Mouse (Mus musculus) CH12.LX (cell line): ENCODE results near the gene Gm11937. TPM values are rescaled to one million over a fixed set of nuclear protein-coding genes. Genes with fewer than 3 reads are reported as not detected.

Experiments used
- DNase-seq: peaks from one replicate; pipeline ENCODE4 v3.0.0-alpha.2; 2013; ENCODE audit errors: extremely low read depth
- H3K27ac ChIP-seq: 2 replicates; pipeline ENCODE4 v1.5.1; 2012; ENCODE audit warnings: low read depth, mild to moderate bottlenecking, control low read depth, moderate library complexity; ENCODE audit not compliant: insufficient read depth
- H3K27me3 ChIP-seq: replicated peaks from 2 replicates; pipeline ENCODE3; 2012; ENCODE audit warnings: inconsistent platforms
- H3K36me3 ChIP-seq, 2 experiments: replicated peaks in 1 of 2; 2 replicates each; pipeline versions ENCODE3 to v1.6.1; 2012; ENCODE audit warnings: inconsistent platforms in 1 of 2, low read length in 1 of 2, mild to moderate bottlenecking in 1 of 2, mixed read lengths in 1 of 2, moderate library complexity in 1 of 2; ENCODE audit not compliant: control insufficient read depth in 1 of 2, insufficient read depth in 1 of 2
- H3K4me1 ChIP-seq, 2 experiments: 2 replicates each; pipeline ENCODE4 v1.6.1; 2012; ENCODE audit warnings: inconsistent platforms in 1 of 2, moderate library complexity in 1 of 2; ENCODE audit not compliant: insufficient read depth in 2 of 2, control insufficient read depth in 1 of 2
- H3K4me2 ChIP-seq: 2 replicates; pipeline ENCODE4 v1.6.1; 2012; ENCODE audit warnings: low read depth, mild to moderate bottlenecking, control low read depth; ENCODE audit not compliant: poor library complexity, insufficient read depth, severe bottlenecking
- H3K4me3 ChIP-seq, 3 experiments: fragments of 150-350 bp in 1 of 3; sonication (generic) in 1 of 3; replicated peaks in 1 of 3; 2 replicates each; pipeline versions ENCODE3 to v1.5.1; 2011 to 2012; ENCODE audit warnings: low read depth in 2 of 3, low read length in 2 of 3, mild to moderate bottlenecking in 2 of 3, moderate library complexity in 2 of 3, control low read depth in 1 of 3, improper control_type of control experiment in 1 of 3, inconsistent platforms in 1 of 3, mixed read lengths in 1 of 3; ENCODE audit not compliant: poor library complexity in 1 of 3
- H3K79me2 ChIP-seq: replicated peaks from 2 replicates; pipeline ENCODE4 v1.6.1; 2012; ENCODE audit warnings: mild to moderate bottlenecking, moderate library complexity; ENCODE audit not compliant: control insufficient read depth, poor library complexity, insufficient read depth, severe bottlenecking; ENCODE audit errors: extremely low read depth
- H3K9ac ChIP-seq: 2 replicates; pipeline ENCODE4 v1.6.1; 2012; ENCODE audit warnings: low read depth, mild to moderate bottlenecking, control low read depth, moderate library complexity; ENCODE audit not compliant: insufficient read depth
- H3K9me3 ChIP-seq: replicated peaks from 2 replicates; pipeline ENCODE3; 2012; ENCODE audit warnings: low read length, inconsistent platforms, mixed read lengths
- BHLHE40 ChIP-seq: IDR thresholded peaks from 2 replicates; pipeline ENCODE4 v1.6.1; 2011; ENCODE audit warnings: mild to moderate bottlenecking, low read depth, low read length, improper control_type of control experiment
- CHD1 ChIP-seq: IDR thresholded peaks from 2 replicates; pipeline ENCODE4 v1.6.1; 2012; ENCODE audit warnings: low read depth, low read length, improper control_type of control experiment, inconsistent platforms
- CTCF ChIP-seq, 2 experiments: IDR thresholded peaks in 1 of 2; conservative IDR thresholded peaks in 1 of 2; 2 replicates each; pipeline ENCODE4 v1.5.1; 2011 to 2012; ENCODE audit warnings: low read depth in 2 of 2, low read length in 2 of 2, improper control_type of control experiment in 1 of 2, inconsistent platforms in 1 of 2, mild to moderate bottlenecking in 1 of 2, moderate library complexity in 1 of 2
- E2F4 ChIP-seq: IDR thresholded peaks from 2 replicates; pipeline ENCODE4 v1.6.1; 2011; ENCODE audit warnings: low read depth, low read length, improper control_type of control experiment; ENCODE audit not compliant: insufficient replicate concordance
- ELF1 ChIP-seq: IDR thresholded peaks from 2 replicates; pipeline ENCODE4 v1.6.1; 2014; ENCODE audit warnings: low read depth, mild to moderate bottlenecking, inconsistent platforms, low read length, improper control_type of control experiment
- ETS1 ChIP-seq: conservative IDR thresholded peaks from 2 replicates; pipeline ENCODE4 v1.6.1; 2012; ENCODE audit warnings: low read depth, mild to moderate bottlenecking, inconsistent platforms, low read length, improper control_type of control experiment, moderate library complexity
- GABPA ChIP-seq: IDR thresholded peaks from 2 replicates; pipeline ENCODE4 v1.6.1; 2012; ENCODE audit warnings: low read depth, low read length, improper control_type of control experiment, inconsistent platforms; ENCODE audit not compliant: insufficient replicate concordance
- IRF4 ChIP-seq: IDR thresholded peaks from 2 replicates; pipeline ENCODE4 v1.6.1; 2014; ENCODE audit warnings: low read depth, mild to moderate bottlenecking, inconsistent platforms, low read length, improper control_type of control experiment
- MAFK ChIP-seq: IDR thresholded peaks from 2 replicates; pipeline ENCODE4 v1.6.1; 2011; ENCODE audit warnings: low read length, improper control_type of control experiment; ENCODE audit not compliant: insufficient replicate concordance
- MAX ChIP-seq: IDR thresholded peaks from 2 replicates; pipeline ENCODE4 v1.6.1; 2011; ENCODE audit warnings: low read length, improper control_type of control experiment
- MAZ ChIP-seq: IDR thresholded peaks from 2 replicates; pipeline ENCODE4 v1.6.1; 2012; ENCODE audit warnings: low read depth, mild to moderate bottlenecking, inconsistent platforms, low read length, improper control_type of control experiment, moderate library complexity
- MEF2A ChIP-seq: IDR thresholded peaks from 2 replicates; pipeline ENCODE4 v1.6.1; 2014; ENCODE audit warnings: low read depth, mild to moderate bottlenecking, inconsistent platforms, low read length, improper control_type of control experiment, borderline replicate concordance
- MXI1 ChIP-seq: IDR thresholded peaks from 2 replicates; pipeline ENCODE4 v1.6.1; 2011; ENCODE audit warnings: mild to moderate bottlenecking, low read depth, low read length, improper control_type of control experiment
- MYC ChIP-seq: IDR thresholded peaks from 2 replicates; pipeline ENCODE4 v1.6.1; 2011; ENCODE audit warnings: low read depth, mild to moderate bottlenecking, improper control_type of control experiment, low read length
- NELFE ChIP-seq: IDR thresholded peaks from 2 replicates; pipeline ENCODE4 v1.6.1; 2011; ENCODE audit warnings: low read depth, low read length, improper control_type of control experiment
- NRF1 ChIP-seq: IDR thresholded peaks from 2 replicates; pipeline ENCODE4 v1.6.1; 2014; ENCODE audit warnings: low read depth, mild to moderate bottlenecking, inconsistent platforms, low read length, improper control_type of control experiment, moderate library complexity
- PAX5 ChIP-seq: IDR thresholded peaks from 2 replicates; pipeline ENCODE4 v1.6.1; 2012; ENCODE audit warnings: low read length, inconsistent platforms, mixed read lengths
- POLR2AphosphoS2 ChIP-seq: IDR thresholded peaks from 2 replicates; pipeline ENCODE4 v1.6.1; 2011; ENCODE audit warnings: low read depth, low read length, improper control_type of control experiment
- RCOR1 ChIP-seq: conservative IDR thresholded peaks from 2 replicates; pipeline ENCODE4 v1.6.1; 2012; ENCODE audit warnings: low read depth, mild to moderate bottlenecking, inconsistent platforms, low read length, improper control_type of control experiment
- SIN3A ChIP-seq: IDR thresholded peaks from 2 replicates; pipeline ENCODE4 v1.6.1; 2012; ENCODE audit warnings: low read length, improper control_type of control experiment, inconsistent platforms
- SMC3 ChIP-seq: IDR thresholded peaks from 2 replicates; pipeline ENCODE4 v1.6.1; 2011; ENCODE audit warnings: low read depth, low read length, improper control_type of control experiment
- USF1 ChIP-seq: IDR thresholded peaks from 2 replicates; pipeline ENCODE4 v1.6.1; 2014; ENCODE audit warnings: low read depth, mild to moderate bottlenecking, inconsistent platforms, low read length, improper control_type of control experiment
- ZNF384 ChIP-seq: IDR thresholded peaks from 2 replicates; pipeline ENCODE4 v1.6.1; 2012; ENCODE audit warnings: low read depth, low read length, improper control_type of control experiment, inconsistent platforms
- dilution Hi-C: fragments of 300-500 bp; cut with MboI; formaldehyde crosslinking; loops from 2 replicates; pipeline ENCODE4 v1.14.3; 2020; ENCODE audit warnings: low sequenced_read_pairs; ENCODE audit not compliant: extremely low pct_unique_long_range_greater_than_20kb, extremely low pct_ligation_motif_present
- in situ Hi-C: fragments of 300-500 bp; cut with MboI; formaldehyde crosslinking; loops from 3 replicates; pipeline ENCODE4 v1.14.3; 2019; ENCODE audit warnings: low sequenced_read_pairs, low pct_ligation_motif_present, low pct_unique_long_range_greater_than_20kb, mixed read lengths
- polyA plus RNA-seq: library from polyadenylated mRNA; unstranded; fragments of >175 nt; gene quantifications from 2 replicates; pipeline ENCODE4 v1.2.1, GENCODE M21; 2012; ENCODE audit warnings: low read depth; ENCODE audit not compliant: insufficient read length
- total RNA-seq, 2 experiments: library from RNA; depleted of rRNA; stranded (reverse); fragments of 300-350 nt in 1 of 2; fragments of >200 nt in 1 of 2; gene quantifications; 2 replicates each; pipeline ENCODE4 v1.2.3; 2012 to 2014

Gene Gm11937
- total and polyA plus RNA-seq, 3 experiments, result not detected

GRCm38 (mm10) chr11:99630890-99631289 is 20.9 kb upstream of the Gm11937 start:
- no peak overlapping the region for H3K27ac ChIP-seq
- no peaks in the 10 kb centered on the region for H3K9me3 ChIP-seq
- 0 out of 4 replicates have a peak, but pooled peaks cover 0 to 2% of the 10 kb centered on the region in 2 experiments for H3K4me1 ChIP-seq
- dilution Hi-C loops, result no loop called here
- no peak for DNase-seq
- in situ Hi-C loops, result no loop called here
- TF ChIP-seq NELFE (no peak), MAFK (no peak), ETS1 (no peak), GABPA (no peak), MYC (no peak), CTCF (conservative IDR thresholded peaks at IDR 0.05 in 1 of 2, IDR thresholded peaks at IDR 0.05 in 1 of 2; ENCODE audit: low read depth in 2 of 2, low read length in 2 of 2) (no peak), SIN3A (no peak), PAX5 (no peak)
- H3K36me3 ChIP-seq, result no peaks in the 10 kb centered on the region
- H3K4me2 ChIP-seq, result no peak overlapping the region
- H3K4me3 ChIP-seq, result no peak overlapping the region
- H3K9ac ChIP-seq, result no peak overlapping the region
- H3K79me2 ChIP-seq, result no peaks in the 10 kb centered on the region
- peaks cover 74% of the 10 kb centered on the region for H3K27me3 ChIP-seq

- no peak for TF ChIP-seq ELF1
- TF ChIP-seq SIN3A, result no peak
- no peak for TF ChIP-seq BHLHE40
- TF ChIP-seq E2F4, result no peak
- no peak for TF ChIP-seq CHD1
- no peak for TF ChIP-seq MAX
- no peak for TF ChIP-seq POLR2AphosphoS2
- TF ChIP-seq ZNF384, result no peak
- no peak for TF ChIP-seq MAZ
- TF ChIP-seq MYC, result no peak
- no peak for TF ChIP-seq IRF4
- TF ChIP-seq CTCF (conservative IDR thresholded peaks at IDR 0.05 in 1 of 2, IDR thresholded peaks at IDR 0.05 in 1 of 2; ENCODE audit: low read depth in 2 of 2, low read length in 2 of 2), result no peak
- TF ChIP-seq MEF2A, result no peak
- TF ChIP-seq USF1, result no peak
- TF ChIP-seq SMC3, result no peak
- TF ChIP-seq ETS1, result no peak
- TF ChIP-seq RCOR1, result no peak
- TF ChIP-seq NRF1, result no peak
- TF ChIP-seq MXI1, result no peak
- H3K9ac ChIP-seq, result no peak within 1 kb of the TSS
- no peak within 1 kb of the TSS for H3K4me2 ChIP-seq
- peaks cover 76% of the 10 kb centered on the region for H3K27me3 ChIP-seq
- dilution Hi-C loops (no loop called here), in situ Hi-C loops (no loop called here)
- H3K4me1 ChIP-seq, result 0 out of 4 replicates have a peak, but pooled peaks cover 0 to 2% of the 10 kb centered on the region in 2 experiments
- H3K79me2 ChIP-seq, result no peaks in the 10 kb centered on the region
- no peak for DNase-seq
- no peak within 1 kb of the TSS for H3K27ac ChIP-seq
- H3K36me3 ChIP-seq, result no peaks in the 10 kb centered on the region
- H3K9me3 ChIP-seq, result peaks cover 8% of the 10 kb centered on the region
- no peak within 1 kb of the TSS for H3K4me3 ChIP-seq
These were observed 18.1 kb upstream of the Gm11937 start, which contains the start of gene Krtap4-1 for GRCm38 (mm10) chr11:99628138-99628537. Gene Krtap4-1, minus strand, starts transcription at chr11:99628238.
